Mouse (Mus musculus) heart, adult 11 months (tissue): Measurements from ENCODE around the gene Ttc26.

Source experiments
- DNase-seq: peaks from one replicate; pipeline ENCODE4 v3.0.0; 2022

Gene Ttc26

GRCm38 (mm10) chr6:38458075-38458474 lies 76.8 kb downstream of the Ttc26 start:
- DNase-seq, result no peak

- no peak for DNase-seq
These were observed 88.3 kb downstream of the Ttc26 start for GRCm38 (mm10) chr6:38469591-38469990.
